Mouse (Mus musculus): Measurements from ENCODE around the gene Itpk1.

DNA sequence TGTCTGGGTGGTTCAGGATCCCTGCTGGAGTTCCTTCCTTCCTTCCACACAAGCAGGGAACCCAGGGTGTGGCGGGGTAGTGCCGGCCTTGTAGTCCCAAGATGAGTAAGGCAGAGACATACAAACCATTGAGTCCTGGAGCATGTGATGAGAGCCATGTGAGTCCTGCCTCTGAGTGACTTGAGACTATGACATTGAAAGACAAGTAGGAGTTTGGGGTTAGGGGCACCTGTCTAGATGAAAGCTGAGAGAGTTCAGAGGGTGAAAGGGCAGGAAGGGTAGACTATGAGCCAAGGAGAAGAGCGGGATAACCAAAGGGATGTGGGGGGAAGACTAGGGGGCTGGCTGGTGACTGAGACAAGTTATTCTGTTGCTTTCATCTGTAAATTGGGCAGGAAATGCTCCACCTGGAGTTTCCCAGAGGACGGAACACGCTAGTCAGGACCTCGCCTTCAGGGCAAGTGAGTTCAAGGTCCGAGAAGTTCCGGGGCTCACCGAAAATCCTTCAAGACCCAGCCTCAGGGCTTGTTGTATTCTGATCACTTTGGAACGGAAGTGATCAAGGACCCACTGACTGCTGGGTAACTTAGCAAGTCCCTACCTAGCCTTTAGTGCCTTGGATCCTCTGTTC lies 2.2 kb upstream of the Itpk1 start:
- TF ChIP-seq CTCF (IDR thresholded peaks at IDR 0.05) (no peak), EP300 (IDR thresholded peaks at IDR 0.05) (no peak)
